Mouse (Mus musculus) heart, adult 2 months (tissue): Measurements from ENCODE around the gene Pcyox1. TPM values are rescaled to one million over a fixed set of nuclear protein-coding genes. Genes with fewer than 3 reads are reported as not detected.

Experiments used
- DNase-seq, 2 experiments: peaks; one replicate each; pipeline ENCODE4 v3.0.0; 2021
- H3K27ac ChIP-seq: fragments of 200-600 bp; 2 replicates; pipeline ENCODE4 v1.8.1; 2022
- H3K27me3 ChIP-seq: fragments of 200-500 bp; 2 replicates; pipeline ENCODE4 v1.6.1; 2012; ENCODE audit warnings: mild to moderate bottlenecking, low read length, inconsistent platforms, mixed read lengths; ENCODE audit not compliant: control insufficient read depth, insufficient read depth
- H3K36me3 ChIP-seq: fragments of 200-500 bp; 2 replicates; pipeline ENCODE4 v1.6.1; 2012; ENCODE audit warnings: low read length, inconsistent platforms; ENCODE audit not compliant: control insufficient read depth, insufficient read depth
- H3K4me1 ChIP-seq: fragments of 200-500 bp; 2 replicates; pipeline ENCODE4 v1.6.1; 2011; ENCODE audit warnings: low read length; ENCODE audit not compliant: control insufficient read depth, insufficient read depth
- H3K4me3 ChIP-seq: fragments of 200-600 bp; 2 replicates; pipeline ENCODE4 v1.8.1; 2022
- H3K79me2 ChIP-seq: fragments of 200-500 bp; replicated peaks from 2 replicates; pipeline ENCODE4 v1.6.1; 2012; ENCODE audit warnings: mild to moderate bottlenecking, inconsistent platforms, low read length, moderate library complexity, mixed read lengths; ENCODE audit not compliant: control insufficient read depth, insufficient read depth
- H3K9ac ChIP-seq: fragments of 200-500 bp; 2 replicates; pipeline ENCODE4 v1.6.1; 2012; ENCODE audit warnings: low read depth, mild to moderate bottlenecking, control low read depth, inconsistent platforms, low read length, mixed read lengths
- CTCF ChIP-seq: fragments of 200-600 bp; IDR thresholded peaks from 2 replicates; pipeline ENCODE4 v1.8.1; 2022; ENCODE audit warnings: antibody characterized with exemption, mild to moderate bottlenecking, moderate library complexity
- EP300 ChIP-seq: fragments of 200-500 bp; IDR thresholded peaks from 2 replicates; pipeline ENCODE4 v1.6.1; 2011; ENCODE audit warnings: low read depth, low read length, control low read depth; ENCODE audit not compliant: insufficient read depth
- POLR2A ChIP-seq: fragments of 200-500 bp; IDR thresholded peaks from 2 replicates; pipeline ENCODE4 v1.6.1; 2011; ENCODE audit warnings: mild to moderate bottlenecking, low read depth, low read length, control low read depth; ENCODE audit not compliant: insufficient read depth
- WGBS: fragments of 180-500 bp; shearing (Covaris S2); methylation state at CpG from one replicate; pipeline ENCODE4 v1.1.7; 2018; 5-methylcytosine and 5-hydroxymethylcytosine counted together
- intact Hi-C: fragments of 180-260 bp; cut with DNase I; formaldehyde crosslinking; loops from one replicate; pipeline ENCODE4 v1.15.1; 2025
- polyA plus RNA-seq: library from polyadenylated mRNA; depleted of rRNA; stranded (reverse); fragments of >200 nt; gene quantifications from 2 replicates; pipeline ENCODE4 v1.2.3, GENCODE M21; 2012
- total RNA-seq, 2 experiments: library from RNA; stranded (reverse); gene quantifications; 2 replicates each; pipeline ENCODE4 v1.2.3; 2021

Pcyox1 gene
- total and polyA plus RNA-seq, 3 experiments, result 30.3 to 82.5 (median 69.6) TPM

DNA sequence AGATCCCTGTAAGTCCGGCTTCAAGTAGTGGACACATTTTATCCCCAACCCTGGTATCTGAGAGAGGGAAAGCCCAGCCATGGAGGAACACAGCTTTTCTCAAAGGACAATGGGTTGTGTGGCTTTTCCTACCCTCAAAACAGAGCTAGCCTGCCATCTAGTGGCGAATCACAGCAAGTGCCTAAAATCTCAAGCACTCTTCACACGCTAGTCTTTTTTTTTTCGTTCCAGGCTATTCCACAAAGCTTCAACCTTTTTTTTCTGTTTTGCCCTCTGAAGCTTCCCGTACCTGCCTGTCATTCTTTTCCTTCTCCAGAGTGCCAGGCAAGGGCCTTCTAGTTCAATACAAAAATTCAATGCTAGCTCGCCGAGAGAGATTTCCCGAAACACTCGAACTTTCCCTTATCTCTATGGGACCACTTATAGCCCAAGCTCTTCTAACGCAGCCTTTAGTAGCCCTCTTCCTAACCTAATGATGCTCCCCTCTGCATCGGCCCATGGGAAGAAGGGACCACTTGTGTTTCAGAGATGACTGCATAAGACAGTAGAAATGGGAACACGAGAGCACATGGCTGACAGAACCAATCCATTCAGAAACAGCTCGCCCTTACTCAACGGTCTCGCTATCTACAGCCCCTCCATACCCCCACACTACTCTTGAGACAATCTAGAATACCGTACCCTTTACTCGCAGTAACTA, 32.4 kb downstream of the Pcyox1 start:
- Histone ChIP-seq H3K27me3 (no peaks in the 10 kb centered on the region), H3K4me1 (no peaks in the 10 kb centered on the region), H3K9ac (peak overlapping the region; percentile 73), H3K36me3 (no peaks in the 10 kb centered on the region), H3K4me3 (peak overlapping the region; percentile 82), H3K79me2 (no peaks in the 10 kb centered on the region), H3K27ac (peak overlapping the region; percentile 22)
- intact Hi-C loops, result loop anchor here (1.0 to 5.0 kb wide), 5 partner anchors 37 to 342 kb away; partner anchors contain the start of gene Tgfa
- TF ChIP-seq POLR2A (no peak), CTCF (peak; percentile 97), EP300 (peak; percentile 66; the same call in 1 of the 2 replicates)
- 1% methylated on average over 17 of the region's 17 CpGs for WGBS
- DNase-seq, result peak; percentile 74 to 75

GRCm38 (mm10) chr6:86361373-86361772, 35.6 kb downstream of the Pcyox1 start:
- DNase-seq, result no peak
- TF ChIP-seq CTCF (0 out of 2 replicates have a peak, but pooled peaks have one; percentile 1), EP300 (no peak)
- Histone ChIP-seq H3K9ac (no peak overlapping the region), H3K36me3 (no peaks in the 10 kb centered on the region), H3K79me2 (no peaks in the 10 kb centered on the region), H3K4me1 (no peaks in the 10 kb centered on the region), H3K27me3 (no peaks in the 10 kb centered on the region), H3K27ac (no peak overlapping the region), H3K4me3 (no peak overlapping the region)
- WGBS, result 83% methylated on average over 7 of the region's 7 CpGs
- intact Hi-C loops, result loop anchor here (5.0 kb wide), 1 partner anchor 339 kb away; no protein-coding TSS in a partner anchor

DNA sequence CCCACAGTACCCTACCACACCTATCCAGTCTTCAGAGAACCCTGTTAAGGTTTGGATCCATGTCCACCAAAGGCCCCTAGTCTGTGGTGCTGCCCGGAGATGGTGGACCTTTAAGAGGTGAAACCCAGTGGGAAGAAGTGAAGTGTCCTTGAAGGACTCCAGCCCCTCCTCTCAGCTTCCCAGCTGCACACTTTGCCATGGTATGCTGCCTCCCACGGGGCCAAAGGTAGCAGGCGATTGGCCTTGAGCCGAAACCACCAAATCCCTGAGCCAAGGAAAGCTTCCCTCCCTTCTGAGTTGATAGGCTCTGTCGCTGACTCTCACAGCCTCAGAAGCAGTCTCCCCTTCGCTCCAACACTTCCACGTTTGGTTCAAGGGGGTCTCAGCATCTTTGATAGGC, 36.3 kb downstream of the Pcyox1 start:
- no peaks in the 10 kb centered on the region for H3K4me1 ChIP-seq
- no peaks in the 10 kb centered on the region for H3K36me3 ChIP-seq
- no peaks in the 10 kb centered on the region for H3K79me2 ChIP-seq
- no peak overlapping the region for H3K4me3 ChIP-seq
- no peak overlapping the region for H3K27ac ChIP-seq
- no peak overlapping the region for H3K9ac ChIP-seq
- 52% methylated on average over 7 of the region's 7 CpGs for WGBS
- H3K27me3 ChIP-seq, result no peaks in the 10 kb centered on the region
- intact Hi-C loops, result loop anchor here (5.0 kb wide), 1 partner anchor 338 kb away; no protein-coding TSS in a partner anchor
- TF ChIP-seq CTCF (no peak), POLR2A (no peak)
- no peak for DNase-seq

DNA sequence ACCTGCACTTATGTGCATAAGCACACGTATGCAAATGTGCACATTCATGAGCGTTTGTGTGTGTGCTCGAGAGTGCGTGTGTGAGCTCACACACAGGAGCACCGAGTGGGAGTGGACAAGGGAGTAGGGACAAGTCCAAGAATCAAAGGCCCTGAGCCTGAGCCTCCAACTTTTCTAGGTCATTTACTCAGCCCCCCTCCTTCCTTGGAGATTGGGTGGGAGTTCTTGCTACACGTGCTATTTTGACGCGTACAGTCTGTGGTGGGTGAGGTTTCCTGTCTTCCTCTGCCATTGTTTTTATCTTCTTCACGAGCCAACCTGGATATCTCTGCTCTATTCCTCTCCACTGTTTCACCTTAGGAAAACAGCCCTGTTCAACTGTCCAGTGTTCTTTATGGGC, 40.0 kb downstream of the Pcyox1 start:
- no peaks in the 10 kb centered on the region for H3K4me1 ChIP-seq
- H3K27ac ChIP-seq, result no peak overlapping the region
- H3K9ac ChIP-seq, result no peak overlapping the region
- no peaks in the 10 kb centered on the region for H3K36me3 ChIP-seq
- no peak for DNase-seq
- H3K27me3 ChIP-seq, result no peaks in the 10 kb centered on the region
- intact Hi-C loops, result no loop called here
- WGBS, result 57% methylated on average over 9 of the region's 9 CpGs
- no peak overlapping the region for H3K4me3 ChIP-seq
- TF ChIP-seq CTCF, result no peak
- no peak for TF ChIP-seq EP300
- no peak for TF ChIP-seq POLR2A
- H3K79me2 ChIP-seq, result no peaks in the 10 kb centered on the region

- no peak overlapping the region for H3K27ac ChIP-seq
- H3K79me2 ChIP-seq, result no peaks in the 10 kb centered on the region
- no peak overlapping the region for H3K4me3 ChIP-seq
- intact Hi-C loops, result no loop called here
- no peaks in the 10 kb centered on the region for H3K27me3 ChIP-seq
- H3K36me3 ChIP-seq, result no peaks in the 10 kb centered on the region
- H3K9ac ChIP-seq, result no peak overlapping the region
- no peaks in the 10 kb centered on the region for H3K4me1 ChIP-seq
- no peak for DNase-seq
- WGBS, result 76% methylated on average over 3 of the region's 3 CpGs
- TF ChIP-seq CTCF, result no peak
- no peak for TF ChIP-seq POLR2A
- TF ChIP-seq EP300, result no peak
Observed at GRCm38 (mm10) chr6:86354948-86355347, 42.0 kb downstream of the Pcyox1 start.

DNA sequence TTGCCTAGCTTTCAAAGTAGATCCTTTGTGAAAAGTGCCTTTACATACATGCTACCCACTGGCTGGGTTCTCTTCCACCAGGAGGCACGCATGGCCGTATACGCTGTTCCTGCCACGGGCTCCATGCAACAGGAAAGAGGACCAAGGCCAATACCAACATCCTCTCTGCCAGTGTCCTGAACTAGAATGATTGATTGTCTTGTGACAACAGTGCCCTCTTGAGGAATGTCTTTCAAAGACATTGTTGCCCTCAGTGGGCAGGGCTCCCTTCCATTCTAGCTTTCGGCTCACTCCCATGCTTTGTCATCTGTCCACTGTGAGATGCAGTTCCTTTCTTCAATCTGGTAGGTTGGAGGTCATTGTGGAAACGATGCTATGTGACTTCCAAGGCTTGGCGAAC, 47.7 kb downstream of the Pcyox1 start:
- no peaks in the 10 kb centered on the region for H3K36me3 ChIP-seq
- H3K4me1 ChIP-seq, result no peaks in the 10 kb centered on the region
- no peak overlapping the region for H3K27ac ChIP-seq
- no peaks in the 10 kb centered on the region for H3K79me2 ChIP-seq
- no peak overlapping the region for H3K9ac ChIP-seq
- no peak for TF ChIP-seq EP300
- peak; percentile 58 for TF ChIP-seq CTCF
- no peak for TF ChIP-seq POLR2A
- no peak overlapping the region for H3K4me3 ChIP-seq
- WGBS, result 32% methylated on average over 7 of the region's 7 CpGs
- intact Hi-C loops, result no loop called here
- DNase-seq, result no peak
- no peaks in the 10 kb centered on the region for H3K27me3 ChIP-seq
